Mouse (Mus musculus): ENCODE measurements around the gene Plekha5. TPM values are rescaled to one million over a fixed set of nuclear protein-coding genes. Genes with fewer than 3 reads are reported as not detected.

Gene Plekha5
- 39.9 and 41.8 TPM in 2 replicates for polyA plus RNA-seq (2015; fragmentation: Nextera tagmentation; extraction: Ambion mirVana)

DNA sequence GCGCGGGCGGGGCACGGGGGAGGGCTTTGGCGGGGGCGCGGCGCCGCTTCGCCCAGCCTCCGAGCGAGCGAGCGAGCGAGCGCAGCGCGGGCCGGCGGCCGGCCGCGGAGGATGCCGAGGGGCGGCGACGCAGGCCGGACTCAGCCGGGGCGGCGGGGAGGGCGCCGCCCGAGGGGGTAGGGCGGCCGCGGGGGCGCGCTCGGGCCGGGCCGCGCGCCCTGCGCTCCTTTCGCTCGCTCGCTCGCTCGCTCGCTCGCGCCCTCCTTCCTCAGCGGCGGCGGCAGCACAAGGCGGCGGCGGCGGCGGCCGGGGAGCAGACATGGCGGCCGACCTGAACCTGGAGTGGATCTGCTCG, at the start of gene Plekha5:
Plekha5 (plus strand) TSS at position 209 of the 355 bp plus-strand sequence.
- ATAC-seq: peak; percentile 92
- WGBS: 1% methylated on average over 20 of the region's 65 CpGs

GRCm38 (mm10) chr6:140375671-140376070, 48.2 kb upstream of the Plekha5 start:
- no peaks in the 10 kb centered on the region for H3K36me3 ChIP-seq
- H3K4me1 ChIP-seq (replicated peaks): peaks cover 11% of the 10 kb centered on the region; the same call in 1 of the 2 replicates
- 34% methylated on average over 4 of the region's 4 CpGs for WGBS
- H3K4me2 ChIP-seq (replicated peaks): no peak overlapping the region
- H3K4me3 ChIP-seq (replicated peaks): no peak overlapping the region
- H3K9me3 ChIP-seq: no peaks in the 10 kb centered on the region
- H3K27me3 ChIP-seq: no peaks in the 10 kb centered on the region
- H3K27ac ChIP-seq: no peak overlapping the region
- no peak overlapping the region for H3K9ac ChIP-seq (replicated peaks)
- no peak for ATAC-seq

More for the DNA sequence above, at the start of gene Plekha5:
- Histone ChIP-seq H3K4me3 (replicated peaks) (peak within 1 kb of the TSS; percentile 97), H3K9ac (replicated peaks) (peak within 1 kb of the TSS; percentile 99), H3K4me2 (replicated peaks) (peak within 1 kb of the TSS; percentile 76), H3K36me3 (peaks cover 5% of the 10 kb centered on the region), H3K9me3 (no peaks in the 10 kb centered on the region), H3K27me3 (no peaks in the 10 kb centered on the region), H3K27ac (peak within 1 kb of the TSS; percentile 98), H3K4me1 (replicated peaks) (peaks cover 39% of the 10 kb centered on the region)

GRCm38 (mm10) chr6:140380588-140380987, 43.3 kb upstream of the Plekha5 start:
- Histone ChIP-seq H3K9me3 (no peaks in the 10 kb centered on the region), H3K4me1 (replicated peaks) (peaks cover 9% of the 10 kb centered on the region; the same call in 1 of the 2 replicates), H3K4me3 (replicated peaks) (no peak overlapping the region), H3K4me2 (replicated peaks) (no peak overlapping the region), H3K27me3 (no peaks in the 10 kb centered on the region), H3K36me3 (no peaks in the 10 kb centered on the region), H3K9ac (replicated peaks) (no peak overlapping the region), H3K27ac (no peak overlapping the region)
- no peak for ATAC-seq
- 91% methylated on average over 2 of the region's 2 CpGs for WGBS

- Histone ChIP-seq H3K27ac (no peak overlapping the region), H3K9me3 (no peaks in the 10 kb centered on the region), H3K4me1 (replicated peaks) (peaks cover 9% of the 10 kb centered on the region; the same call in 1 of the 2 replicates), H3K4me3 (replicated peaks) (no peak overlapping the region), H3K27me3 (no peaks in the 10 kb centered on the region), H3K36me3 (no peaks in the 10 kb centered on the region), H3K9ac (replicated peaks) (no peak overlapping the region), H3K4me2 (replicated peaks) (no peak overlapping the region)
- 83% methylated on average over 8 of the region's 8 CpGs for WGBS
- no peak for ATAC-seq
Observed at GRCm38 (mm10) chr6:140381162-140381561, 42.7 kb upstream of the Plekha5 start.

- Histone ChIP-seq H3K36me3 (no peaks in the 10 kb centered on the region), H3K27ac (no peak overlapping the region), H3K4me1 (replicated peaks) (no peaks in the 10 kb centered on the region), H3K9ac (replicated peaks) (no peak overlapping the region), H3K27me3 (no peaks in the 10 kb centered on the region), H3K4me3 (replicated peaks) (no peak overlapping the region), H3K9me3 (no peaks in the 10 kb centered on the region), H3K4me2 (replicated peaks) (no peak overlapping the region)
- WGBS: 86% methylated on average over 10 of the region's 10 CpGs
- ATAC-seq: no peak
Observed at GRCm38 (mm10) chr6:140383580-140384400, 40.1 kb upstream of the Plekha5 start.

DNA sequence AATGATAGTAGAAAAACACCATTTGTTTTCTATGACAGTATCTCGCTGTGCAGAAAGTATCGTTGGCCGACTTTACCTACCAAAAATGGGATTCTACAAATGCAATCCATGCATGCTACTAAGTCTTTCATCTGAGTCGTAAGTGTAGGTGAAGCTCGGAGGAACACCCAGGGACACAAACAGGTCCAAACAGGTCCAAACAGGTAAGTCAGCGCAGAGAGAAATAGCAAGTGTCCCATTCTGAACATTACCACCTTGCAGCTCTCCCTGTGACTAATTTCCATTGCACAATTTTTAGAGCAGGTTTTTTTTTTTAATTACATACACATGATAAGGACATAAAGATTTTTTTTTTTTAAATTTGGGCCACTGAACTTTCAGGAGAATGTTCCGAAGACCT, 27.2 kb upstream of the Plekha5 start:
- H3K4me1 ChIP-seq (replicated peaks): no peaks in the 10 kb centered on the region
- no peak overlapping the region for H3K4me3 ChIP-seq (replicated peaks)
- 96% methylated on average over 7 of the region's 7 CpGs for WGBS
- H3K27ac ChIP-seq: no peak overlapping the region
- no peak overlapping the region for H3K4me2 ChIP-seq (replicated peaks)
- H3K27me3 ChIP-seq: no peaks in the 10 kb centered on the region
- ATAC-seq: no peak
- H3K9ac ChIP-seq (replicated peaks): no peak overlapping the region
- H3K9me3 ChIP-seq: no peaks in the 10 kb centered on the region
- H3K36me3 ChIP-seq: no peaks in the 10 kb centered on the region

- no peak overlapping the region for H3K9ac ChIP-seq (replicated peaks)
- H3K9me3 ChIP-seq: no peaks in the 10 kb centered on the region
- WGBS: 88% methylated on average over 13 of the region's 13 CpGs
- H3K4me3 ChIP-seq (replicated peaks): no peak overlapping the region
- no peak for ATAC-seq
- no peaks in the 10 kb centered on the region for H3K27me3 ChIP-seq
- no peaks in the 10 kb centered on the region for H3K36me3 ChIP-seq
- no peak overlapping the region for H3K4me2 ChIP-seq (replicated peaks)
- no peaks in the 10 kb centered on the region for H3K4me1 ChIP-seq (replicated peaks)
- no peak overlapping the region for H3K27ac ChIP-seq
Observed at GRCm38 (mm10) chr6:140402766-140403310, 21.0 kb upstream of the Plekha5 start.

DNA sequence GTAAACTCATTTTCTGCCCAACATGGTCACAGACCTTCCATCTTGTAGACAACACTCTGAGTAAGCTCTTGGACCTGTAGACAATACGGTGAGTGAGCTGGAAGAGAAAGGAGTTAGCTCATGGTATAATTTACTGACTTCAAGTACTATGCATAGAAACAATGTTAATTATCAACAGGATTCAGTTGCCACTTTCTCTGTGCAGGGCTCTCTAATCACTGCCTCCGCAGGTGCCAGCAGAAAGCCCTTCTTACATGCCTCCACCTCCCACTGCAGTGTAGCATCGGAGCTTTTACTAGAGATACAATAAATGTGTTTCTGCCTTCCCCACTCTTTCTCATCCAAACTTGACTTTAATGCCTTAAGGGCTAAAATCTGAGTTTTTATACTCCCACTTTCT, 11.9 kb upstream of the Plekha5 start:
- H3K4me1 ChIP-seq (replicated peaks): no peaks in the 10 kb centered on the region
- no peaks in the 10 kb centered on the region for H3K9me3 ChIP-seq
- no peak overlapping the region for H3K4me2 ChIP-seq (replicated peaks)
- WGBS: 77% methylated on average over 3 of the region's 3 CpGs
- ATAC-seq: no peak
- H3K27me3 ChIP-seq: no peaks in the 10 kb centered on the region
- no peak overlapping the region for H3K9ac ChIP-seq (replicated peaks)
- H3K27ac ChIP-seq: no peak overlapping the region
- no peaks in the 10 kb centered on the region for H3K36me3 ChIP-seq
- no peak overlapping the region for H3K4me3 ChIP-seq (replicated peaks)

DNA sequence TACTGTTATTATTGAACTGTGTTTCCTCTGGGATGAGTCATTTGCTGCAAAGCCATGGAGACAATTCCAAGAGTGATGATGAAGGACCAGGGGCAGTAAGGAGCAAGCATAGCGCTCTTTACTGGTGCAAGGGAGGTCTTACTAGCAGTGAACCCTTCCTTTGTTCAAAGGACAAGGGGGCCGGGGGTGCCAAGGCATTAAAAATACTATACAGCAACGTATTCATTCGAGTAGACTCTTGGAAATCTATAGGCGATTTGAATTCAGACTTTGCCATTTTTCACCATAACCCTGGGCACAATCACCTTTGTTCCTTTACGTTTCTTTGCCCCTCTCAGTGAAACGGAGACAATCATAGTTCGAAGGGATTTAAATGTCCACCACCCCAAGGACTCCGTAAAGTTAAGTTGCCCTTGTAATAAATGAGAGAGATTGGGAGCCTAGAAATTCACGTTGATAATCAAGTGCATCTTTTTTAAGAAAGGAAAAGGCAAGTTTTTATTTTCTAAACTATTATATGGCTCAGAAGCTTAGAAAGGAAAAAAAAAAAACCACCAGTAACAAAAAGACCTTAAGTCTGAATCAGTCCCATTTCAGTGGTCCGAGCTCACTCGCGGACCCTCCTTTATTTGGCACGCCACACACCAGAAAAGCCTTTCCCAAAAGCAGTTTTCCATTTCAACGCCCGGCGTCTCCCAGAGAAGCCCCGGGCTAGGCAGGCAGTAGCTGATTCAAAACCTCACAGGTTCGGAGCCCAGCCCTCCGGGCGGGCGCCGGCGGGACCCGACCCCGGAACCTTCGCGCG, 611 bp upstream of the Plekha5 start:
- no peak for ATAC-seq
- Histone ChIP-seq H3K27ac (peak overlapping the region; percentile 98), H3K36me3 (no peaks in the 10 kb centered on the region), H3K27me3 (no peaks in the 10 kb centered on the region), H3K9me3 (no peaks in the 10 kb centered on the region), H3K4me2 (replicated peaks) (peak overlapping the region; percentile 76), H3K4me3 (replicated peaks) (peak overlapping the region; percentile 97), H3K9ac (replicated peaks) (peak overlapping the region; percentile 99), H3K4me1 (replicated peaks) (peaks cover 34% of the 10 kb centered on the region)
- WGBS: 5% methylated on average over 29 of the region's 29 CpGs

DNA sequence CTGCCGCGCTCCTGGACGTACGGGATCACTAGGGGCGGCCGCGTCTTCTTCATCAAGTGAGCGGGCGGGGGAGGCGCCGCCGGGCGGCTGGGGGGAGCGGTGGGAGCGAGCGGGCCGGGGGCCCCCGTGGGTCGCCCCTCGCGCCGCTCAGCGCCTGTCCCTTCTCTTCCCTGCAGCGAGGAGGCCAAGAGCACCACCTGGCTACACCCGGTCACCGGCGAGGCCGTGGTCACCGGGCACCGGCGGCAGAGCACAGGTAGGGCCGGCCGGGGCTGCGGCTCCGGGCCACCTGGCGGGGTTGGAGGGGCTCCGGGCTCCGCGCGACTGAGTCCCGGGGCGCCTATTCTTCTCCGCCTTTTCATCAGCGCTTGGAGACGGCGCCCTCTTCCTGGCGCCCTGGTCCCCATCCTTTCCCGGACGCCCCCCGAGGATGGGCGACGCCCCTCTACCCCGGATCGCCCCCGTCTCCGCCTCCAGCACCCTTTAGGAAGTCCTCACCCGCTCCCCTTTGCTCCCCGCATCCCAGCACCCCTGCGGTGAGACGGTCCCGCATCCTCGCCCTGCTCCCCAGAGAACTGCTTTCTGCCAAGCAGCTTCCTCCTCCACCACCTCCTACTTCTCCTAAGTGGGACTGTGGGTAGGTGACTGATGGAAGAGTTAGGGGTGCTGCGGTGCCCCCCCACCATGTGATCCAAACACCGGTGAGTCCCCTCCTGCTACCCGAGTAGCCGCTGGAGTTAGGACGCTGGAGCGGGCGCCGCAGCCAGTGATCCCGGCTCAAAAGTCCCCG, 542 bp downstream of the Plekha5 start:
- no peaks in the 10 kb centered on the region for H3K9me3 ChIP-seq
- H3K4me1 ChIP-seq (replicated peaks): peaks cover 42% of the 10 kb centered on the region
- peak overlapping the region; percentile 76 for H3K4me2 ChIP-seq (replicated peaks)
- WGBS: under 1% methylated on average over 57 of the region's 72 CpGs
- H3K4me3 ChIP-seq (replicated peaks): peak overlapping the region; percentile 97
- H3K27me3 ChIP-seq: no peaks in the 10 kb centered on the region
- H3K36me3 ChIP-seq: peaks cover 10% of the 10 kb centered on the region
- peak; percentile 85 for ATAC-seq
- H3K9ac ChIP-seq (replicated peaks): peak overlapping the region; percentile 99
- peak overlapping the region; percentile 98 for H3K27ac ChIP-seq

- ATAC-seq: peak; percentile 3; the same call in 1 of the 2 replicates
- Histone ChIP-seq H3K9me3 (no peaks in the 10 kb centered on the region), H3K9ac (replicated peaks) (peak overlapping the region; percentile 99), H3K36me3 (peaks cover 11% of the 10 kb centered on the region), H3K4me2 (replicated peaks) (peak overlapping the region; percentile 76), H3K4me3 (replicated peaks) (peak overlapping the region; percentile 97), H3K27me3 (no peaks in the 10 kb centered on the region), H3K27ac (peak overlapping the region; percentile 98), H3K4me1 (replicated peaks) (peaks cover 42% of the 10 kb centered on the region)
- 0% methylated on average over 17 of the region's 17 CpGs for WGBS
Observed at GRCm38 (mm10) chr6:140424991-140425361, 1.1 kb downstream of the Plekha5 start.
